Mouse (Mus musculus): Measurements from ENCODE around the gene Treml2.

DNA sequence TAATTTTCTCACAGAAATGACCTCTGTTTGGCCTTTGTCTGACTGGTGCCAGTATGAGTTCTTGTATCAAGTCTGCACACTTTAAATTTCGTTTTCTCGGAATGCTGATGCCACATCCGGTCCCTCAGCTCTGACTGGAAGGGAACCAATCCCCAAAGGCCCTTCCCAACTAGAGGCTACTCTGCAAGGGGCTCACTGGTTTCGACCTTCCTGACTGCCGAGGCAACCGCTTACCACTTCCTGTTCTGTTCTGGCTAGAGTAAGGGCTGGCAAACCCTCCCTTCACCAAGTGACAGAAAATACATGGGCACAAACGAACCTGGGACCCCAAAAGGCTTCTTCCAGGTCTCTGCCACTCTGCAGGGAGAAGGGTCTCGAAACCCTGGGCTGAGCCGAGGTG is 1.6 kb downstream of the Treml2 start:
- no peak for TF ChIP-seq POLR2A (IDR thresholded peaks at IDR 0.05; ENCODE audit: borderline replicate concordance, insufficient read depth, low read length)
- no peak for TF ChIP-seq CTCF (IDR thresholded peaks at IDR 0.05; ENCODE audit: borderline replicate concordance, insufficient read depth, low read depth, low read length)
